Mouse (Mus musculus): ENCODE measurements around the gene Rnaseh2c.

- no peak for TF ChIP-seq CTCF (IDR thresholded peaks at IDR 0.05; ENCODE audit: low read depth, low read length)
- TF ChIP-seq POLR2A (IDR thresholded peaks at IDR 0.05; ENCODE audit: insufficient read depth, low read length), result no peak
Observed at GRCm38 (mm10) chr19:5641641-5642040, 40.0 kb downstream of the Rnaseh2c start.
